Mouse (Mus musculus): Measurements from ENCODE around the gene Nfib. TPM values are rescaled to one million over a fixed set of nuclear protein-coding genes. Genes with fewer than 3 reads are reported as not detected.

Nfib gene
- polyA plus RNA-seq, 1 experiment from 2014 or later: 13.3 TPM

DNA sequence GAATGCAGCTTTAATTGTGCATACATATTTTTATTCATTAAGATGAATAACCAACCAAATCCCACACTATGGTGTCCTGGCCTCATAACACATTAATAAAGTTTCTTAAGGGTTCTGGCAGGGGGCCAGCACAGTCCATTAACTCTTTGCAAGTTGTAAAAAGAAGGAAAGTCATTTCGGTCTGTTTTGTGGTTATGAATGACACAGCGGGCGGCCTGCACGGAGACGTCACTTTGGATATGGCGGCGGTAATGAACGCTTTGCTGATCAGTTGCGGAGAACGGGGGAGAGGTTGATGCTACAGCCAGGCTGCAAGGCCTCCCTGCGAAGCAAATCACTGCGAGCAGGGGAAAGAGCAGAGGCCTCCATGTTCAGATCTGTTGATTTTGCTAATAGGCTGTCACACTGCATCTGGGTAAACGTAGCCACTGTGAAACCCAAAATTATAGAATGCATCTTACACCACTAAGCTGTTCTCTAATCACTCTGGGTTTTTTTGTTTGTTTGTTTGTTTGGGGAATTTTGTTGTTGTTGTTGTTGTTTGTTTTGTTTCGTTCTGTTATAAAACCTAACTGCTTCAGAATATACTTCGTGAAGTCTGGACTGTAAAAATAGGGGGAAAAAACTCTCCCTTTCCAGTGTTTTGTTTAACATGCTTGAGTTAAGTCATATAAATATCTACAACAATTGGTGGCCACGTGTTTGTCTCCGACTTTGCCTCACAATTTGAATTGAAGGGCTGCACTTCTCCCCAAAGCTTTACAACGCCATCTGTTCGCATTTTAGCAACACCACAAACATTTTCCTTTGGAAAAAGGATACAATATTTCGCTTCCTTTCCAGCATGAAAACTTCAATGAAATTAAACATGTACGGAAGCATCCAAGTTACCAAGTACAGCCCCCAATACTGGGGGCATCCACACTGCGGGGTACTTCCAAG is 296.8 kb downstream of the Nfib start:
- no peak overlapping the region for H3K9ac ChIP-seq (ENCODE audit: low read depth, low read length)
- no peak for TF ChIP-seq CTCF (IDR thresholded peaks at IDR 0.05; ENCODE audit: low read depth)
- no peaks in the 10 kb centered on the region for H3K36me3 ChIP-seq (ENCODE audit: insufficient read depth, low read length)
- H3K27me3 ChIP-seq (ENCODE audit: insufficient read depth, low read length): no peaks in the 10 kb centered on the region
- 0 out of 2 replicates have a peak, but pooled peaks cover 16% of the 10 kb centered on the region for H3K4me1 ChIP-seq (replicated peaks; ENCODE audit: insufficient read depth, low read length)
- DNase-seq (ENCODE audit: low spot score): peak; percentile 61
- ATAC-seq (replicated peaks; ENCODE audit: low FRiP score, low read depth): no peak
- no peak overlapping the region for H3K4me3 ChIP-seq (replicated peaks; ENCODE audit: low read depth, low read length)
- 56% methylated on average over 22 of the region's 22 CpGs for whole genome bisulfite sequencing
- H3K4me2 ChIP-seq (ENCODE audit: low read length): peak overlapping the region; percentile 23; the same call in 1 of the 2 replicates
- no peaks in the 10 kb centered on the region for H3K9me3 ChIP-seq (replicated peaks; ENCODE audit: low read length)
- H3K27ac ChIP-seq: no peak overlapping the region

DNA sequence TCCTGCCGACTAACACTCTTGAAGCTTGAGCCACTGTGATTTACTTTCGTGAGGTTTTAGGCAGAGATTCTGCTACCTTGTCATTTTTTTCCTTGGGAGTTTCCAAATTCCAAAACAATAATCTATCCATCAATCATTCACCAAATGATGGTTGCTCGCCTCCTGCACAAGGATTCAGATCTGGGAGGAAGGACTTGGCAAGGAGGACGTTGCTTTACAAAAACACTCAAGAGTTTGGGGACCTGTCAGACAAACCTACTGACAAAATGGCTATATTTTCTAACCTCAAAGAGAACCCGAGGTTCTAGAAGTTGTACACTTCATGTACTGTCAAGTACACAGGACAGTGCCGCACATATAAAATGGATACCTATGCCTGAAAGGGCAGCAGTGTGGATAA is 299.0 kb downstream of the Nfib start:
- DNase-seq (ENCODE audit: low spot score) (no peak), ATAC-seq (replicated peaks; ENCODE audit: low FRiP score, low read depth) (no peak)
- no peak overlapping the region for H3K4me2 ChIP-seq (ENCODE audit: low read length)
- H3K9me3 ChIP-seq (replicated peaks; ENCODE audit: low read length): no peaks in the 10 kb centered on the region
- TF ChIP-seq CTCF (IDR thresholded peaks at IDR 0.05; ENCODE audit: low read depth): no peak
- H3K36me3 ChIP-seq (ENCODE audit: insufficient read depth, low read length): no peaks in the 10 kb centered on the region
- H3K27ac ChIP-seq: no peak overlapping the region
- H3K27me3 ChIP-seq (ENCODE audit: insufficient read depth, low read length): no peaks in the 10 kb centered on the region
- no peak overlapping the region for H3K4me3 ChIP-seq (replicated peaks; ENCODE audit: low read depth, low read length)
- 65% methylated on average over 6 of the region's 6 CpGs for WGBS
- H3K9ac ChIP-seq (ENCODE audit: low read depth, low read length): no peak overlapping the region
- 0 out of 2 replicates have a peak, but pooled peaks cover 6% of the 10 kb centered on the region for H3K4me1 ChIP-seq (replicated peaks; ENCODE audit: insufficient read depth, low read length)

DNA sequence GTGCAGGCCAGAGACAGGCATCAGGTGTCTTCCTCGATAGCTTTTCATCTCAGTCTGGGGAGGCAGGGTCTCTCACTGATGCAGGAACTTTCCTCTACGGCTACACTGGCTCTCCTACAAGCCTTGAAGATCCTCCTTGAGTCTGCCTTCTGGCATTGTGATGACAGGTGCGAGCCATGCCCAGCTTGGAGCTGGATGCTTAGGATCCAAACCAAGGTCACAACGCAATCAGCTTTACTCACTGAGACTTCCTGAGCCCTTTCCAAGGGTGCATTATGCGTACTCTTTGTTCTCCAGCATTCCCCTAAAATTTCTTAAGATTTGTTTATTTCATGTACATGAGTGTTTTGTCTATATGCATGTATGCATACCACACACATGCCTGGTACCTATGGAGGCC is 299.8 kb downstream of the Nfib start:
- Histone ChIP-seq H3K4me3 (replicated peaks; ENCODE audit: low read depth, low read length) (no peak overlapping the region), H3K36me3 (ENCODE audit: insufficient read depth, low read length) (no peaks in the 10 kb centered on the region), H3K27ac (no peak overlapping the region), H3K9ac (ENCODE audit: low read depth, low read length) (no peak overlapping the region), H3K4me2 (ENCODE audit: low read length) (no peak overlapping the region), H3K4me1 (replicated peaks; ENCODE audit: insufficient read depth, low read length) (0 out of 2 replicates have a peak, but pooled peaks cover 6% of the 10 kb centered on the region), H3K9me3 (replicated peaks; ENCODE audit: low read length) (no peaks in the 10 kb centered on the region), H3K27me3 (ENCODE audit: insufficient read depth, low read length) (no peaks in the 10 kb centered on the region)
- WGBS: 87% methylated on average over 5 of the region's 5 CpGs
- TF ChIP-seq CTCF (IDR thresholded peaks at IDR 0.05; ENCODE audit: low read depth): no peak
- ATAC-seq (replicated peaks; ENCODE audit: low FRiP score, low read depth) (no peak), DNase-seq (ENCODE audit: low spot score) (no peak)

DNA sequence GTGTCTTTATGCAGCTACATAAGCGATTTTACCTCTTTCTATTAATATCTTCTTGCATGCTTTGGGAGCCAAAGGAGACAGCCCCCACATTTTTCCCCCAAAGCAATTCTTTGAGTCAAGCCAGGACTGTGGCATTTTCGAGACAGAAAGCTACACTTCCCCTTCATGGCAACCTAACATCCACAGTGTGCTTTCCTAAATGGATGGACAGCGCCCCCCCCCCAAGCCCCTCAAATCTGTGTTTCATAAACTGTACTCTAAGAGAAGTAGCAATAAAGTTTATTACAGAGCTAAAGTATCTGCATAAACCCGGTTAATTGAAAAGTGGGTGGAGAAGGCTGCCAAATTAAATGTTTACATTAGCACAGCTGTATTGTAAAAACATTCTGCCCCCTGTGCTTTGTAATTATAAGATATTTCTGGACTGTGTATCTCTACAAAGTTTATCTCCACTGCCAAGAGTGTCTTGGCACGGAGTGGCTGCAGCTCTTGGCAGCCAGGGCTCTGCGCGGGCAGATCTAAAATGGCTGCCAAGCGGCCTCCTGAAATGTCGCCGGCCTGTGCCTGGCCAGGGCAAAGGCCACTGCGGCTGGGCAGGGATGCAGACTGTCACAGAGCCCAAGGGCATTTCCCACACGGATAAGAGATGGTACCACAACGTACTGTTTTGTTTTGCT is 301.4 kb downstream of the Nfib start:
- no peaks in the 10 kb centered on the region for H3K27me3 ChIP-seq (ENCODE audit: insufficient read depth, low read length)
- H3K27ac ChIP-seq: 0 out of 2 replicates have a peak overlapping the region, but pooled peaks have one; percentile 26
- peaks cover 10% of the 10 kb centered on the region; the same call in 1 of the 2 replicates for H3K4me1 ChIP-seq (replicated peaks; ENCODE audit: insufficient read depth, low read length)
- TF ChIP-seq CTCF (IDR thresholded peaks at IDR 0.05; ENCODE audit: low read depth): no peak
- H3K9me3 ChIP-seq (replicated peaks; ENCODE audit: low read length): no peaks in the 10 kb centered on the region
- H3K4me3 ChIP-seq (replicated peaks; ENCODE audit: low read depth, low read length): no peak overlapping the region
- ATAC-seq (replicated peaks; ENCODE audit: low FRiP score, low read depth) (no peak), DNase-seq (ENCODE audit: low spot score) (no peak)
- H3K4me2 ChIP-seq (ENCODE audit: low read length): 0 out of 2 replicates have a peak overlapping the region, but pooled peaks have one; percentile 30
- no peak overlapping the region for H3K9ac ChIP-seq (ENCODE audit: low read depth, low read length)
- 56% methylated on average over 13 of the region's 13 CpGs for WGBS
- no peaks in the 10 kb centered on the region for H3K36me3 ChIP-seq (ENCODE audit: insufficient read depth, low read length)

DNA sequence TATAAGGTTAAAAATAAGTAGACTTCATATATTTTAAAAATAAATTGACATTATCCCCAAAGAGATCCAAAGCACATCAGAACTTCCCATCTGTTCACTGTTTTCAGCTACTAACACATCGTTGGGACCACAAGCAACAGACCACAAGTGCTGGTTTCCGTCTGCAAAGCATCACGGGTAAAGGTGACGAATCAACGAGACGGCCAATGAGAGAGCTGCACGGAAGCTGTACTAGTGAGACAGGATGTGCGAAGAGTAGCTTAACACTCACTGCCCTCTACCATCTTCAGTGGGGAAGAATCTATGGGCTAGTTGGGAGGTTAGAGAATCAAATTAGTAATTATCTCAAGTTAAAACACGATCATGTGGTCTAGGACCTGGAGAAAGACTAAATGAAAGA is 302.9 kb downstream of the Nfib start:
- Histone ChIP-seq H3K9ac (ENCODE audit: low read depth, low read length) (no peak overlapping the region), H3K36me3 (ENCODE audit: insufficient read depth, low read length) (no peaks in the 10 kb centered on the region), H3K27ac (no peak overlapping the region), H3K9me3 (replicated peaks; ENCODE audit: low read length) (no peaks in the 10 kb centered on the region), H3K27me3 (ENCODE audit: insufficient read depth, low read length) (no peaks in the 10 kb centered on the region), H3K4me2 (ENCODE audit: low read length) (no peak overlapping the region), H3K4me3 (replicated peaks; ENCODE audit: low read depth, low read length) (no peak overlapping the region), H3K4me1 (replicated peaks; ENCODE audit: insufficient read depth, low read length) (peaks cover 4% of the 10 kb centered on the region; the same call in 1 of the 2 replicates)
- no peak for ATAC-seq (replicated peaks; ENCODE audit: low FRiP score, low read depth)
- WGBS: 92% methylated on average over 9 of the region's 9 CpGs
- TF ChIP-seq CTCF (IDR thresholded peaks at IDR 0.05; ENCODE audit: low read depth): no peak
- no peak for DNase-seq (ENCODE audit: low spot score)

DNA sequence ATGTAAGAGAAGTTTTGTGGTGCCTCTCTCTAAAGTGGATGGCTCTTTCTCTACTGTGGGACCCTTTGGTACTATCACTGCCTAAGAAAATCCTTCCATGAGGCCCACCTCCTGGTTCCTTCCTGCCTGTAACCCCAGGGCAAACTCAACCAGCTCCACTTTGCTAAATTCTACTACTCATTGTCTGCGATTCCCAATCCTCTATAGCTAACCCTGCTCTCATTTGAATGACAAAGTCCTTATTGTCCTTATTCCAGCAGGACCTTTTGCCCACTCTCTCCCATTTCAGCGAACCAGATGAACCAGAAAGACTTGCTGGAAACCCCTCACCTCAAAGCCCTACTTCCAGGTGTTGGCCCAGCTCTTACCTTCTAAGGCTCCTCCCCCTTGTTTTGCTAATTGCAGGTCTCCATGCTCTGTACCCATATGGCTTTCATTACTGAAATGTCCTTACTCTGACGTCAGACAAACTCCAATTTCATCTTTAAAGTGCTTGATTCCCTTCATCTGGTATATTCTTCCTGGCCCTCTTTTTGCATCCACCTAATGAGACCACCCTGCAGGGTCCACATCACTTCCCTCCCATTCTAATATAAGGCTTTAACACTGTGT is 304.0 kb downstream of the Nfib start:
- Histone ChIP-seq H3K4me1 (replicated peaks; ENCODE audit: insufficient read depth, low read length) (peaks cover 4% of the 10 kb centered on the region; the same call in 1 of the 2 replicates), H3K9me3 (replicated peaks; ENCODE audit: low read length) (no peaks in the 10 kb centered on the region), H3K4me3 (replicated peaks; ENCODE audit: low read depth, low read length) (no peak overlapping the region), H3K9ac (ENCODE audit: low read depth, low read length) (no peak overlapping the region), H3K27ac (no peak overlapping the region), H3K4me2 (ENCODE audit: low read length) (no peak overlapping the region), H3K27me3 (ENCODE audit: insufficient read depth, low read length) (no peaks in the 10 kb centered on the region), H3K36me3 (ENCODE audit: insufficient read depth, low read length) (no peaks in the 10 kb centered on the region)
- DNase-seq (ENCODE audit: low spot score) (no peak), ATAC-seq (replicated peaks; ENCODE audit: low FRiP score, low read depth) (no peak)
- WGBS: 48% methylated on average over 3 of the region's 3 CpGs
- no peak for TF ChIP-seq CTCF (IDR thresholded peaks at IDR 0.05; ENCODE audit: low read depth)

Data from kidney, postnatal 0 days (tissue).